Mouse (Mus musculus): ENCODE measurements at regions not wholly inside any gene's neighbourhood (a gene's known extent, or its start where the extent isn't known, plus 50 kb on each side); places are given as distances from the start of the nearest gene placed in this dataset.

GRCm38 (mm10) chr11:111858111-111858510 is 792.1 kb downstream of the Kcnj2 start:
- no peak for DNase-seq

DNA sequence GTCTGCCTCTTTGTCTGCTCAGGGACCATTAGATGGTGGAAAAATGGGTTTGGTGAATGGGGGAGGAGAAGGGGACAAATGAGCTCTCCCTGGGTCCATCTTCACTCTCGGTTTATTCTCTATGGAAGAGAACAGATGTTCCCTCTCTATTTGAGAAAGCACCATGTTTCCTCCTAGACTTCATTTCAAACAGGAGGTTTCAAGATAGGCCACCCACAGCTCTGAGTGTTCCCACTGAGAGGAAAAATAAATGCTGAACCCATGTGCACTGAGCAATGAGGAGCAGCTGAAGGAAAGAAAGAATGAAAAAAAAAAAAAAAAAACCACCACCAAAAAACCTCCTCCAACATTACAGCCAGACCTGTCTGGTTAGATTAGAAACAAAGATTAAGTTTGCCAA is 799.2 kb downstream of the Kcnj2 start:
- DNase-seq: no peak

DNA sequence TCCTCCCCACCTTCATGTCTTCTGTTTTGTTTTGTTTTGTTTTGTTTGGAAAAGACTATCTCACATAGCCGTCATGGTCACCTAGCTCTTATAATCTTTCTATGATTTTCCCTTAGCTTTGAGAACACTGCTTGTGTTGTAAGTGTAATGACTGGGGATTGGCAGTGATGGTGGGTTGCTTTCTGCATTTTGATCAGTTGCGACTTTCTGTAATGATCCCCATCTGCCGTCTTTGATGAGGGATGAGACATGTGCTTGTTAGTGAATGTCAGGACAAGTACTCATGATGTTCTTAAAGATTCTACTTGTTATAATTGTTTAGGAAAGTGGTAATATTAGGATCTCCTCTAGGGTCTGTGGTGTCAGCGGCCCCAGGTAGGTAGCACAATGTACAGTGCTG is 809.4 kb downstream of the Kcnj2 start:
- no peak for DNase-seq

- DNase-seq: no peak
These were observed 814.2 kb downstream of the Kcnj2 start for GRCm38 (mm10) chr11:111880146-111880545.

- no peak for DNase-seq
These were observed 824.1 kb downstream of the Kcnj2 start for GRCm38 (mm10) chr11:111890026-111890425.

- peak; percentile 27 for DNase-seq
These were observed 827.9 kb downstream of the Kcnj2 start for GRCm38 (mm10) chr11:111893861-111894260.

DNA sequence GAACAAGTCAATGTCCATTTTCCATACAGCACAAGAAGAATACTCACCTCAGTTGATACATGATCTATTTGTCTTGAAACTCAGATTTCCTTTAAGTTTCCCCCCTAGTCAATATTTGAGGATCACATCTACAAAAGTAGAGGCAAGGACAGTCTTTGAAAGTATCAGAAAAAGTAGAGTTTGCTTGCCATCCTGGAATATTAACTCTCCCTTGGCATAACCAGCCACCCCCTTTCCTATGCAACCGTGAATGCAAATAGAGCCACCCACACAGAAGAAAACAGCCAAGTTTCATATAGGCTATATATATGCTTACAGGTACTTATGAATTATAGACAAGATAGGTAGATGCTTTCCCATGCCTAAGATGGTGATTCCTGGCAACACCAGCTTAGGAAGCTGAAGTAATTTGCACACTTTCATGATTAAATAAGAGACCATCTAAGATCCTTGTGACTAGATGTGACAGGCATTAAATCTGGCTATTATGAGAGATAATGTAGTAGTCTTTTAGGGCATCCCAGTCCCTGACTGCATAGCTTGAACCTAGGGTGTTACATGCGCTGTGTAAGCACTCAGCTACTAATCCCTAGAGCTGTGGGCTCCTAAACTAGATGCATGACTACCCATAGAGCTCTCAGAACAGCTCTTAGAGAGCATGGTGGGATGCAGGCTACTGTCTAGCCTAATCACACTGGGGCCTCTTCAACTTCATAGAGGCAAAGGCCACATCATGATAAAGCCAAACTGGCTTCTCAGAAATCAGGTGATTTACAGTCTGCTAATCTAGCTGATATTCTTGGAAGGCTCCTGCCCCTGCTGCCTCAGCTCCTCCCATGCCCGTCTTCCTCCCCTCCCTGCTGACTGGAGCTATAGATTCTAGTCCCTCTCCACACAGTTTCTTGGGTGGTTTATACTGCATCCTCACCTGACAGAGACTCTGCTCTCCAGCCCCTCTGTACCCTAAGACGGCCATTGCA is 829.5 kb downstream of the Kcnj2 start:
- no peak for DNase-seq

- DNase-seq: no peak
These were observed 831.0 kb downstream of the Kcnj2 start for GRCm38 (mm10) chr11:111897001-111897400.

GRCm38 (mm10) chr11:111904086-111904485 is 838.1 kb downstream of the Kcnj2 start:
- no peak for DNase-seq

DNA sequence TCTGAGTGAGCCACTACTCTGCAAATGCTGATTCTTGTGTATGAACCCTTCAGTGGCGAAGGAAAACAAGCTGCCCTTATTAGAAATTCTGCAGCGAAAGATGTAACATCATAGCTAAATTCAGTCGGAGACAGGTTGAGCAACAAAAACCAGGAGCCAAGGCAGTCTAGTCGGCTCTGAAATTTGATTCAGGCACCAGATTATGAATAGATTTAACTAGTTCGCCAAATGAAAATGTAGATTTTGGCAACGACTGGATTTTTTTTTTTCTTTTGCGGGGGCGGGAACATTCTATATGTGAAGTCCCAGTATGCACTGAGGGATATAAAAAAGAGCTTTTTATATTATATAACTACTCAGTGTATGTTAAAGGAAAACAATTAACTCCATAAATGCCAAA is 847.9 kb downstream of the Kcnj2 start:
- peak; percentile 4 for DNase-seq

- no peak for DNase-seq
These were observed 855.7 kb upstream of the Sox9 start for GRCm38 (mm10) chr11:111926336-111926735.

- no peak for DNase-seq
These were observed 852.7 kb upstream of the Sox9 start for GRCm38 (mm10) chr11:111929366-111929765.

GRCm38 (mm10) chr11:111932052-111932451 is 850.0 kb upstream of the Sox9 start:
- no peak for DNase-seq

DNA sequence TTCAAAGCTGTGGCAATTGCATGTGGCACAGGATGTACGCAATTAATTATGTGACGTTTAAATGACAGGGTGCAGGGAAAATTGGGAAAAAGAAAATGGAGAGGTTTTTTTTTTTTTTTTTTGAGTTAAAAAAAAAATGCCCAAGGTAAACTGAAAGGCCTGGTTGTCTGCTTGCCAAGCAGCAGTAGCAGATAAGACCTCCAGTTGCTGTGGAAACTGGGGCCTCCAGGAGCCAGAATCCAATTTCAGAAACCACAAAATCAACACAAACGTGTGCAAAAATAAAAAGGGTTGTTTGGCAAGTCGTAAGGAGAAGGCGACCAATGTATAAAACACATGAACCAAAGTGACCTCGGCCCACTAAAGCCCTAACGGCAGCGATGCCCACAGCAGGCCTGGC is 837.7 kb upstream of the Sox9 start:
- no peak for DNase-seq

DNA sequence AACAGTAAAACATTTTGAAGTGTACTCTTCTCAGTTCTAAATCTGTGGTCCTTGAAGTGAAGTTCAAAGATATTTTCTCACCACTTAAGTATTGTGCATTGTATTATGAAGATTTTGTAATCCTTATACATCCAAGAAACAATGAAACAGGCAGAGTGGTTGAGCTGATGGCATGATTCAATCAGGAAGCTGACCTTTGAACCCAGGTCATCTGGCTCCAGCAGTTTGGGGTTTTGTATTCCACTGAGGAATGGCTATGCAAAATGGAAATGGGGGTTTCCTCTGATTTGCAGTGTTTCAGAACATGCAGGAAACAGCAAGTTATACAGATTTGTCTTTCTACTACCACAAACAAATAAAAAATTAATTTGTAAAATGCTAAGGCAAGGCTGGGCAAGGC is 836.2 kb upstream of the Sox9 start:
- DNase-seq: no peak

DNA sequence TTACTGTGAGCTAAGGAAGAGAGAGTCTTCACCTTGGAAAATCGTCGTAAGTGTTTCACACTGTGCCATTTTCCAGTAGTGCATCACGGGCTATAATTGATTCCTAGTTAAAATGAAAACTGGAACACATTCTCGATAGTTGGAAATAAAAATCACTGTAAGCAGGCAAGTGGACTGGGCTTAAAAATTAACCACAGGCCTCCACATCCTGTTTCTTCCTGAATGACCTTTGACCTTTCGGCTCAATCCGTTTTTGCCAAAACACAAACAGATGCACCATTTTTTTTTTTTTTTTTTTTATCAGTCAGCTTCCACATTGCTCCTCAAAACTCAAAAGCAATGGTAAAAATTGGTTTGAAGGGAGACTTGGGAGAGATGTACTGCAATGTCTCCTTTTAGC is 834.4 kb upstream of the Sox9 start:
- DNase-seq: no peak

DNA sequence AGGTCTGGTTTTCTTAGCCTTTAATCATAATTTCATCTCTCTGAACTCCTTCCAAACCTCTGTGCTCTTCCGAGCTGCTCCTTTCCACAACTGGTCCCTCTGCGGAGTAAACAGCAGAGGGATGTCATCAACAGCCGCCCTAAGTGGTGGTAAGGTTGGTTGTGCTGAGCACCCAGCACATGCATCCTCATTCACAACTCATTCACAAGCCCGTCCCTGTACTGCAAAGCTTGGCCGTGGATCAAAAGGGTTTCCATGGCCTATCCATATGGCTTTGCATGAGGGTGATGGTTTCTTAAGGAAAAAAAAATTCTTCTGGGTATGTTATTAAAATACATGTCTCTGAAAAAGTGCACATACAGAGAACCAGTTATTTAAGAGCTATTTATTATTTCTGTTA is 828.6 kb upstream of the Sox9 start:
- no peak for DNase-seq

DNA sequence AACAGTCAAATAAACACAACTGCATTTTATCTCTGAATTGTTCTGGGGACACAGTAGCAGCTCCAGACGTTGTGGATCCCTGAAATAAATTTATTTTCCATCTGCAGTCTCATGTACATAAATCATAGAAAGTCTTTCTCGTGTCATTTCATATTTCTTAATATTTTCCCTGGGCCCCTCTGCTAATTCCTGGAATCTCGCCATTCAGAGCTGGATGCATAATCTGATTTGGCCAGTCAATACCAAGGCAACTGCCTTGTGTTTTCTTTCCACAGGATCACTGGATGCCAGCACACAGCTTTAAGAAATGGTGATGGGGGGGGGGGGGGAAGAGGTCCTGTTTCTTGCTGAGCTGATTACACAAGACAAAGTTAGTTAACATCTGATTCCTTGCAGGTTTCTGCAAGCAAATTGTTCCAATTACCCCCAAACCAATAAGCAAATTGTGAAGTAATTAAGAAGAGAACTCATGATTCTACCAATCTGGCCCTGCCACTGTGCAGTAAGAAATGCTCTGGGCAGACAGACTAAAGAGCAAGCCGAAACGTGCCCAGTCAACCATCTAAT is 824.2 kb upstream of the Sox9 start:
- no peak for DNase-seq

DNA sequence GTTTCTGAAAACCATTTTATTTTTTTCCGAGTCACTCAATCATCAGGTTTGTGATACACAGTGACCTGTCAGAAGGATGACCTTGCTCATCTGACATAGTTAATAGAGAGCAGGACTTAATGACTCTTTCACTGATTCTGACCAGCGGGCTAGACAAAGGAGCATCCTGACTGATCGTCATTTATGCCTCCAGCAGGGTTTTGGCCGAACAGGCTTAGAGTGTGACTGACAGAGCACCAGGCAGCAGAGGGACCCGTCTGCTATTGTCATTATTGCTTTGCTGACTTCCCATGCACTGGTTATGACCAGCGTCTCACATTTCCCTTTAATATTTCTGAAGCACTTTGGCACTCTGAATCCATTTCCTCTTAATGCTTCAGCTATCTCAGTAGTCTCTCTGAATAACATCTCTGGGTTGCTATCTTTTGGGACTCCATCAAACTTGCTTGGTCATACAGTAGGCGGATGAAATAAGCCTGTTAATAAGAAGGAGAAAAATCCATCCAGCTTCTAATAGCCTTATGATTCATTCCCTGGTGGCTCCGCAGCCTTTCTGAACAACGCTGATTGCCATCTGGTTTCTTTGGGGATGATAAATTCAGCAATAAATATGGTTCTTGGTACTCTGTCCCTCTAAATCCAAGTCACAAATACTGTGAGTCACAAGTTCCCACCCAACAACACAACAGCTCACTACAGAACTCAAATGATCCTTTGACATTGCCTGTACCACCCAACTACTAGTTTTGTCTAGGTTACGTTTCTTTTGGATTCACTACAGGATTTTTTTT is 820.8 kb upstream of the Sox9 start:
- no peak for DNase-seq

DNA sequence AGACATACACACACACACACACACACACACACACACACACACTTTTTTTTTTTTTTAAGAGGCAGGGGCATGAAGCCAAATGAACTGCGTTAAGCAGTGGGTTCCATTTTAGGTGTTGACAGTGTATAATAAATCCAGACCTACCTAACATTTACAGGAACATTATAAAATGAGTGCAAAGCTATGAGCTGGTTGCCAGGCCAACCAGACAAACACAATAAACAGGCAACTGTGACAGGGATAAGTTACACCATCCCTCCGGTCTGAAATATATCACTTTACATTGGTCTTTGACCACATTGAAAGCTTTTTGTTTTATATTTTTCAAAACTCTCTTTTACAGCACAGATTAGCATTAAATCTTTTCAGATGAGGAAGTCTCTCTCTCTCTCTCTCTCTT is 820.2 kb upstream of the Sox9 start:
- no peak for DNase-seq

DNA sequence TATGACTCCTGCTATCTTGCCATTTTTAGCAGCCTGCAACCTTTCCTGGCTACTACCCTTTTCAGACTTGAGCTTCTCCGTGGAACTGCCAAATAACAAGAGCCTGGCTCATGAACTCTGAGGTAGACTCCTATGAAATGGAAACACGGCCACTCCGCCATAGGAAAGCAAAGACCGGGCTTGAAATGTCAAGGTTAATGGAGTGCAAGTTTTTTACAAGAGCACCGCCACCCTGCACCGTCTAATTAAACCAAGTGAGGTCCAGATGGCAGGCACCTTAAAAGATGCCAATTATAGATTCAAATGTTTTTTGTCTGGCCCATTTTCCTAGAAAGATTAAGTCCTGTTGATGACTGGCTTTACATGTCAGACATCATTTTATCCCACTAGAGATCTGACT is 818.0 kb upstream of the Sox9 start:
- no peak for DNase-seq

GRCm38 (mm10) chr11:111966401-111966800 is 815.6 kb upstream of the Sox9 start:
- DNase-seq: no peak

GRCm38 (mm10) chr11:111971001-111971400 is 811.0 kb upstream of the Sox9 start:
- no peak for DNase-seq

DNA sequence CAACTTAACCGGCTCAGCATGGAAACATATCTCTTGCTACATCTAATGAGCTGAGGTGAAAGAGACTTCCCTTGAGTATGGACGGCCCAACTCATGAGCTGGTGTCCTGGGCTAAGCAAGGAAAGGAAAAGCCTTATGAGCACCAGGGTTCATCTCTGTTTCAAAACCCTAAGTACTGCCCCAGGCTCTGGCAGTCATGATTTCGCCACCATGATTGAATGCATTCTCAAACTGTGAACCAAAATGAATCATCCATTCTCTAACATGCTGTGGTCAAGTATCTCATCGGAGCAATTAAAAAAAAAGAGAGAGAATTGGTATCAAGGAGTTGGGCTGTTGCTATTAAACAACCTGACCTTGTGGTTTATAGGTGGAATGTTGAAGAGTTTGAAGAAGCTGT is 803.4 kb upstream of the Sox9 start:
- DNase-seq: no peak
